Comparison of ENCODE assay signal across 1 mouse cellular context in genomic region chr3:121754319-121755090, GRCm38 (mm10). TPM values are rescaled to one million over a fixed set of nuclear protein-coding genes. Genes with fewer than 3 reads are reported as not detected.
"Had no signal": no experiment of that assay in that cellular context is flagged by ENCODE, and none has a peak within 500 bp of the region (broad histone marks: within the 10 kb centered on the region; RNA-seq: fewer than 3 reads in every experiment).

No protein-coding gene starts in this region.

RNA-seq across cellular contexts. Expression of gene F3, which starts 31.2 kb away (rescaled TPM):
- total RNA-seq: monocyte, adult 5-6 weeks had no signal
